Mouse (Mus musculus) hindbrain, embryonic 12.5 days (tissue): ENCODE results near the gene Jak3. TPM values are rescaled to one million over a fixed set of nuclear protein-coding genes. Genes with fewer than 3 reads are reported as not detected.

ENCODE experiments used
- ATAC-seq: fragments of 200-750 bp; cut with Nextera tagmentation; 2 replicates; pipeline ENCODE4 v1.8.0; 2017; ENCODE audit warnings: moderate TSS enrichment; ENCODE audit not compliant: low FRiP score
- H3K27ac ChIP-seq: fragments of 300-500 bp; sonication (generic); 2 replicates; pipeline ENCODE4 v1.5.1; 2016; ENCODE audit warnings: mild to moderate bottlenecking
- H3K27me3 ChIP-seq: fragments of 300-500 bp; sonication (generic); 2 replicates; pipeline ENCODE4 v1.6.1; 2016; ENCODE audit warnings: mild to moderate bottlenecking
- H3K36me3 ChIP-seq: fragments of 300-500 bp; sonication (generic); 2 replicates; pipeline ENCODE4 v1.6.1; 2016; ENCODE audit warnings: mild to moderate bottlenecking
- H3K4me1 ChIP-seq: fragments of 300-500 bp; sonication (generic); 2 replicates; pipeline ENCODE4 v1.6.1; 2016
- H3K4me2 ChIP-seq: fragments of 300-500 bp; sonication (generic); replicated peaks from 2 replicates; pipeline ENCODE4 v1.6.1; 2016; ENCODE audit warnings: mild to moderate bottlenecking
- H3K4me3 ChIP-seq: fragments of 300-500 bp; sonication (generic); 2 replicates; pipeline ENCODE4 v1.5.1; 2016; ENCODE audit warnings: mild to moderate bottlenecking
- H3K9ac ChIP-seq: fragments of 300-500 bp; sonication (generic); 2 replicates; pipeline ENCODE4 v1.6.1; 2016; ENCODE audit warnings: mild to moderate bottlenecking, moderate library complexity
- H3K9me3 ChIP-seq: fragments of 300-500 bp; sonication (generic); replicated peaks from 2 replicates; pipeline ENCODE4 v1.6.1; 2016; ENCODE audit warnings: mild to moderate bottlenecking
- WGBS: fragments of 180-500 bp; shearing (Covaris S2); methylation state at CpG from one replicate; pipeline ENCODE4 v1.1.7; 2016; 5-methylcytosine and 5-hydroxymethylcytosine counted together
- polyA plus RNA-seq: library from polyadenylated mRNA; unstranded; fragments of >200 nt; fragmentation: Nextera tagmentation; extraction: Ambion mirVana; gene quantifications from 2 replicates; pipeline ENCODE4 v1.2.1, GENCODE M21; 2016

The Jak3 gene
- polyA plus RNA-seq: 3.7 and 3.8 TPM in 2 replicates

DNA sequence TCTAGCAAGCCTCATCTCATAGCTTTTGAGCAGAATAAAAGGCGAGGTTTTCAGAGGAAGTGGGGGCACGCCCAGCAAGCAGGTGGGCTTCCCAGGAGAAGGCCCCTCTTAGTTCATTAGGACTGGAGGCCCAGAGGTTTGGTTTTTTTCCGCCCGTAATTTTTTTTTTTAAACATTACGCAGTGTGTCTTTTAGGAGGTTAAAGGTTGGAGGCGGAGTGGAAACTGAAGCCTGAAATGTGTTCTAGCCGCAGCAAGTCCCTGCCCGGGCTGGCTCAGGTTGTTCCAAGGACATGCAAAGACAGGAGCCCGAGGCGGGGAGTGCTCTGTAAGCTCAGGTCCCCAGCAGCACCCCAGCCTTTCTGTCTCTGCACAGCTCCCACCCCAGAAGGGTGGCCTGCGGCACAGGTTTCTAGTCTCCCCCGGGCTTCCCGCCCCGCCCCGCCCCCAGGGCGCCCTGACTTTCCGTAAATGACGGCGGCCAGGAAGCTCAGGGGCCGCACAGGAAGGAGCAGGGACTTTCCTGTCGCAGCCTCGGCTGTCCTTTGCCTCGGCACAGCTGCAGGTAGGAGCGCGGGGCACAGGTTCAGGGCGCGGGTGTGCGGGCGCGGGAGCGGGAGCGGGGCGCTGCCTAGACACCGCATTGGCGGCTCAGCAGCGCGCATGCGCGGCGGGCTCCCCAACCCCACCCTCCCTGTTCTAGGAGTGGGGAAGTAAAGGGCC is at the start of gene Jak3:
Jak3 (plus strand) TSS at position 277 of the 722 bp plus-strand sequence.
- Histone ChIP-seq H3K4me1 (peaks cover 17% of the 10 kb centered on the region), H3K9me3 (0 out of 2 replicates have a peak, but pooled peaks cover 4% of the 10 kb centered on the region), H3K27ac (0 out of 2 replicates have a peak within 1 kb of the TSS, but pooled peaks have one; percentile 4), H3K9ac (peak within 1 kb of the TSS; percentile 75), H3K4me3 (peak within 1 kb of the TSS; percentile 67), H3K4me2 (peak within 1 kb of the TSS; percentile 92), H3K36me3 (no peaks in the 10 kb centered on the region), H3K27me3 (peaks cover 71% of the 10 kb centered on the region)
- peak; percentile 36; the same call in 1 of the 2 replicates for ATAC-seq
- WGBS: 2% methylated on average over 39 of the region's 40 CpGs

DNA sequence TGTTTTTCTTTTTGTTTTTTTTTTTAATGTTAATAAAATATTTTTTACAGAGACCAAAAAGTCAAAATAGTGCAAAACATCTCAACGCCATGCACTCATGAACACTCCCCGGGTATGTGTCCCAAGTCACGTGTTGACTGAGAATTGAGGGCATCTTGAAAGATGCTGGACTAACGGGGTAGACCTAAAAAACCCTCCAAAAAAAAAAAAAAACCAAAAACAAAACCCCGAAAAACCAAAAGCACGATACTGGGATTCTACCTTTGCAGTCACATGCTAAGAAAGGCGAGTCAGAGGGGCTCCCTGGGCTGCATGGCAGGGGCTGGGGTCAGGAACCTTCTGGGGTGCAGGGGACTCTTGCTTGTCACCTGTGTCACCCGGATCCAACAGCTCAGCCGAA is 49.3 kb upstream of the Jak3 start:
- H3K27me3 ChIP-seq: peaks cover 24% of the 10 kb centered on the region
- peaks cover 30% of the 10 kb centered on the region for H3K36me3 ChIP-seq
- H3K4me3 ChIP-seq: no peak overlapping the region
- no peak for ATAC-seq
- no peak overlapping the region for H3K27ac ChIP-seq
- H3K4me2 ChIP-seq: no peak overlapping the region
- 89% methylated on average over 9 of the region's 9 CpGs for WGBS
- H3K9me3 ChIP-seq: peaks cover 14% of the 10 kb centered on the region
- H3K9ac ChIP-seq: no peak overlapping the region
- H3K4me1 ChIP-seq: peaks cover 21% of the 10 kb centered on the region

DNA sequence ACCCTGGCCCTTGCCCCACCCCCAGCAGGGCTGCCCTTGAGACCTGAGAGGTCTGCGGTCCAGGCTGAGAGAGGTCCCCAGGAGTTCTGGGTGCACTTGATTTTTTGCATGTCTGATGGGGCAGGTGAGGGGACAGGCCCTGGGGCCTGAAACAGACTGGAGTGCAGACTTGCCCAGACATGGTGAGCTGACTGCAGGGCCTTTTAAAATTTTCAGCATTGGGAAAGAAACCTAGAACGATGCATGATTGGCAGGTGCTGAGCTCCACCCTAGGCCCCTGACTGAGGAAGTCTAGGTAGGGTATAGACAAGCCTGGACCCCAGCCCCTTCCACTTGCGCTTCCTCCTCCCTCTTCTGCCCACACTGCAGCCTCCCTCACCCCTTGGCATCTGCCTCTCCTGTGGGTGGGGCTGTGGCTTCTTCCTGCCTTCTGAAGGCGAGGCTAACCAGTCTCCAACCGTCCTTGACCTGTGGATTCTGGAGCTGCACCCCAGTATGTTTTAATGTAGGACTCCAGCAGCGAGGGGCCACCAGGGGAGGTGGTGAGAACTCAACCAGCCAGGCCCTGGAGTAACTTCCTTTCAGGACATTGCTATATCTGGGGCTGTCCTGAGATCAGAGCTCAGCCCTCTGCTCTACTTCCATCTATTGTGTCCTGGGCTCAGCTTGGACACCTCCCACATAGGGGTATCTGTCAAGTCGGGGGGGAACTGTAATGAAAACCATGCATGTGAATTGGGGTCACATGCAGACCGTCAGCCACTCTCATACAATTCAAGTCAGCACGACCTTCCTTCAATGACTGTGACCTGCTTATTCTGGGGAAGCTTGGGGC is 48.6 kb upstream of the Jak3 start:
- Histone ChIP-seq H3K4me1 (peaks cover 21% of the 10 kb centered on the region), H3K27me3 (peaks cover 28% of the 10 kb centered on the region), H3K4me3 (no peak overlapping the region), H3K4me2 (no peak overlapping the region), H3K36me3 (peaks cover 22% of the 10 kb centered on the region), H3K9me3 (peaks cover 7% of the 10 kb centered on the region), H3K27ac (no peak overlapping the region), H3K9ac (no peak overlapping the region)
- 49% methylated on average over 9 of the region's 9 CpGs for WGBS
- no peak for ATAC-seq

GRCm38 (mm10) chr8:71628396-71629095 is 47.5 kb upstream of the Jak3 start:
- WGBS: 9% methylated on average over 16 of the region's 16 CpGs
- no peak for ATAC-seq

DNA sequence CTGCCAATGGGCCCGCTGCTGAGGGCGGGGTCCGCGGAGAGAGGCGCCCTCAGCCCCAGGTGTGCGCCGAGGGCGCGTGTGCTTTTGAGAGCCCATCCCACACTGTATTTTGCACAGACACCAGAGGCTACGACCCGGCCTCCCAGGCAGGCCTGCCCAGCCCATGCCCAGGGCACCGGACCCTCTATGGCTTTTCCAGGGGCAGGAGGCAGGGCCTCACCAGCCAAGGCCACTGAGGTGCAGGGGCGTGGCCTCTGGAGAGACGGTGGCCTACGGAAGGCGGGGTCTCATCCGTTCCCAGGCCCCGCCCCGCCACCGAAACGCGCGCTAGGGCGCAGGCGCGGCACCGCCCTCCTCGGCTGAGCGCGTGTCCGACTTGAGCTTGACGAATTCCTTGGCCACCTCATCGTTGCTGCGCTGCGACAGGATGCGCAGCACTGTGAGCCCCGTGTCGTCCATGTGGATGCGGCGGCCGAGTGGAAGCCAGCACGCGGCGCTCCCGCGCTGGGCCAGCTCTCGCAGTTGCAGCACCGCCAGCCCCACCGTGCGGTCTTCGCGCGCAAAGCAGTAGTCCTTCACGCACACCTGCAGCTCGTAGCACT is 46.9 kb upstream of the Jak3 start:
- peak; percentile 86 for ATAC-seq
- under 1% methylated on average over 54 of the region's 55 CpGs for WGBS
- Histone ChIP-seq H3K4me3 (peak overlapping the region; percentile 49), H3K9me3 (no peaks in the 10 kb centered on the region; the same call in none of the 2 replicates), H3K36me3 (peaks cover 13% of the 10 kb centered on the region), H3K4me2 (peak overlapping the region; percentile 71), H3K27me3 (peaks cover 45% of the 10 kb centered on the region), H3K4me1 (peaks cover 22% of the 10 kb centered on the region), H3K27ac (peak overlapping the region; percentile 73), H3K9ac (peak overlapping the region; percentile 65)

More at GRCm38 (mm10) chr8:71628396-71629095, 47.5 kb upstream of the Jak3 start:
- Histone ChIP-seq H3K27me3 (peaks cover 38% of the 10 kb centered on the region), H3K4me2 (peak overlapping the region; percentile 71), H3K9me3 (no peaks in the 10 kb centered on the region; the same call in none of the 2 replicates), H3K4me1 (peaks cover 21% of the 10 kb centered on the region), H3K36me3 (peaks cover 20% of the 10 kb centered on the region), H3K4me3 (peak overlapping the region; percentile 49), H3K27ac (peak overlapping the region; percentile 73), H3K9ac (peak overlapping the region; percentile 65)

DNA sequence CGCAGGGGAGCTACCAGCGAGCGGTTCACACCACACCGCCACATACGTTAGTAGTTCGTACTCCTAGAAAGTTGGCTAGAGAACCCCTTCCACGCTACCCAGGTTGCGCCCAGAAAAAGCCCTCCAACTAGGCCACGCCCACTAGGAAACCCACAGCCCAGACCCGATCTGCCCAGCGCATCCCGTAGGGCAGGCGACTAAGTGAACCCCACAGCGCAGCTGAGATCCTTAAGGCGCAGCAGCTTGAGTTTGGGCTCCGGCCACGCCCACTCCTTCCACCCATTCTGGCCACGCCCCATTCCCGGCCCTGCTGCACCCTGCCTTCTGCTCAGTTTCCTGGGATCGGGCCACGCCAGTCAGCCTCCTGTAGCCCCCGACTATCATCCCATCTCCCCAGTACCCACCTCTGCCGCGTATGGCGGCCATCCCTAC is 46.3 kb upstream of the Jak3 start:
- Histone ChIP-seq H3K27ac (peak overlapping the region; percentile 73; the same call in 1 of the 2 replicates), H3K4me2 (peak overlapping the region; percentile 71), H3K36me3 (peaks cover 8% of the 10 kb centered on the region), H3K4me3 (peak overlapping the region; percentile 49), H3K9ac (peak overlapping the region; percentile 32; the same call in 1 of the 2 replicates), H3K9me3 (no peaks in the 10 kb centered on the region; the same call in none of the 2 replicates), H3K4me1 (peaks cover 26% of the 10 kb centered on the region), H3K27me3 (peaks cover 51% of the 10 kb centered on the region)
- peak; percentile 45 for ATAC-seq
- WGBS: 5% methylated on average over 25 of the region's 25 CpGs

GRCm38 (mm10) chr8:71630761-71631160 is 45.3 kb upstream of the Jak3 start:
- H3K27me3 ChIP-seq: peaks cover 61% of the 10 kb centered on the region

DNA sequence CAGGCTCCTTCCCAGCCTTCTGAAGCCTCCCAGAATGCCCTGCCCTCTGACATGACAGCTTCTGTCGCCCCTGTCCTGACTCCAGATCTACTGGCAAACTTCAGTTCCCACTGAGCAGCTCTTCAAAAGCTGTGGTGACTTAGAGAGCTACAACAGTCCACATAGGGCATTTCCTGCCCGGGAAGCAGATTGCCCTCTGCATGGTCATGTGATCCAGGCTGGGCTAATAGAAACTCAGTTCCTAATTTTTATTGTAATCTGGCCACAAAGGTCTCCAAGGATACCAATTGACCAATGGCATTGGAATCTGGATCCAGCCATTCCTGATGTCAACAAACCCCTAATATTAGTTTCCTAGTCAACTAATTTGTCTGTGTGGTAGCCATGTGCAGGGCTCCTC is 44.2 kb upstream of the Jak3 start:
- WGBS: 55% methylated on average over 2 of the region's 2 CpGs
- no peak overlapping the region for H3K9ac ChIP-seq
- H3K9me3 ChIP-seq: no peaks in the 10 kb centered on the region; the same call in none of the 2 replicates
- no peak overlapping the region for H3K4me2 ChIP-seq
- H3K4me3 ChIP-seq: no peak overlapping the region
- H3K4me1 ChIP-seq: peaks cover 26% of the 10 kb centered on the region
- peaks cover 8% of the 10 kb centered on the region for H3K36me3 ChIP-seq
- H3K27me3 ChIP-seq: peaks cover 67% of the 10 kb centered on the region
- H3K27ac ChIP-seq: no peak overlapping the region
- no peak for ATAC-seq

More at GRCm38 (mm10) chr8:71630761-71631160, 45.3 kb upstream of the Jak3 start:
- Histone ChIP-seq H3K4me2 (no peak overlapping the region), H3K9me3 (no peaks in the 10 kb centered on the region; the same call in none of the 2 replicates), H3K36me3 (peaks cover 8% of the 10 kb centered on the region), H3K27ac (no peak overlapping the region), H3K4me1 (peaks cover 26% of the 10 kb centered on the region), H3K9ac (no peak overlapping the region), H3K4me3 (no peak overlapping the region)
- no peak for ATAC-seq
- 90% methylated on average over 6 of the region's 6 CpGs for WGBS

DNA sequence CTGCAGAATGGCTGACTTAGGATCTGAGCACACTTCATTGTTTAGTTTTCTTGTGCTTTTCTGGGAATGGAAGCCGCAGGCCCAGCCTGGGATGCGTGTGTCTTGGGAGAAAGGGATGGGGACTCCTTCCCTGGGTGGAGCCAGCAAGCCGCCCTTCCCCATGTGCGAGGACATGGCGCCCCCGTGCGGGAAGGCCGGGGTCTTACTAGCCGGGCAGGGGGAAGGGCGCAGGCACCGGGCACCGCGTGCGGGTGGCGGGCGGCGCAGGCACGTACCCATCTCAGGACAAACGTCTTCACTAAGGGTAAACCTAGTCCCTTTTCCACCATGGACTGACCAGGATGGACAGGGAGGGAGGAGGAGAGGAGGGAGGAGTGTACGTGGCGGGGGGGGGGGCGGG is 42.9 kb upstream of the Jak3 start:
- no peak overlapping the region for H3K4me3 ChIP-seq
- no peaks in the 10 kb centered on the region; the same call in none of the 2 replicates for H3K9me3 ChIP-seq
- no peak overlapping the region for H3K4me2 ChIP-seq
- H3K36me3 ChIP-seq: peaks cover 8% of the 10 kb centered on the region
- peaks cover 67% of the 10 kb centered on the region for H3K27me3 ChIP-seq
- H3K9ac ChIP-seq: no peak overlapping the region
- H3K27ac ChIP-seq: no peak overlapping the region
- 10% methylated on average over 16 of the region's 22 CpGs for WGBS
- H3K4me1 ChIP-seq: peaks cover 22% of the 10 kb centered on the region
- ATAC-seq: no peak

DNA sequence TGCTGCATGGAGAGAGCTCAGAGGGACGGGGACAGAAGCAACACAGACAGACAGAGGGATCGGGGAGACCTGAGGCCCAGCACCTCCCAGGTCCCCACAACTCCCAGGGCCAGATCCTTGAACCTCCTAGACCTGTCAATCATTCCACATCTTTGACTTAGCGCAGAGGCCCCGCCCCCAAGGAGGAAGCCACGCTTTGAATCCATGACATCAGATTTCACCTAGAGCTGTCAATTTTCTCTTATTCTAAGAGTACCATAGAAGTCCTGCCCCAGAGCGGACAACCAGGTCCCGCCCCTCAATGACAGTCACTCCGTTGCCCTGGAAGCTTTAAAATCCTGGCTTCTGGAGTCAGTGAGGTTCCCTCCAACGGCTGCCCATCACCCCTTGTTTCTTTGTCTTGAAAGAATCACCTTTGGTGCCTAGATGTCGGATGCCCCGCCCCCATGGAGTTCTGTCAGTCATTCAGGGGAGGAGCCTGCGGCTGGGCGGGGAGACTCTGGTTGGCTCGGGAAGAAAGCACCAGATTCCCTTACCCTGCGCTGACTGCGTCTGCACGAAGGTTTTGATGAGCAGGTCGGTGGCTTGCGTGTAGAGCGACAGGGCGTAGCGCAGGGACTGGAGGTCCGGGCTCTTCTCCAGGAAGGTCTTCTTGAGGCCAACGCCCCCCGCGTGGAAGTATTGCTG is 42.0 kb upstream of the Jak3 start:
- Histone ChIP-seq H3K4me3 (peak overlapping the region; percentile 7; the same call in 1 of the 2 replicates), H3K9ac (peak overlapping the region; percentile 48; the same call in 1 of the 2 replicates), H3K4me2 (peak overlapping the region; percentile 38), H3K36me3 (peaks cover 8% of the 10 kb centered on the region), H3K27me3 (peaks cover 73% of the 10 kb centered on the region), H3K9me3 (no peaks in the 10 kb centered on the region; the same call in none of the 2 replicates), H3K4me1 (peaks cover 15% of the 10 kb centered on the region), H3K27ac (no peak overlapping the region)
- peak; percentile 47 for ATAC-seq
- 4% methylated on average over 26 of the region's 26 CpGs for WGBS
